13 mouse cellular contexts compared by ENCODE assay signal in the genomic region with DNA sequence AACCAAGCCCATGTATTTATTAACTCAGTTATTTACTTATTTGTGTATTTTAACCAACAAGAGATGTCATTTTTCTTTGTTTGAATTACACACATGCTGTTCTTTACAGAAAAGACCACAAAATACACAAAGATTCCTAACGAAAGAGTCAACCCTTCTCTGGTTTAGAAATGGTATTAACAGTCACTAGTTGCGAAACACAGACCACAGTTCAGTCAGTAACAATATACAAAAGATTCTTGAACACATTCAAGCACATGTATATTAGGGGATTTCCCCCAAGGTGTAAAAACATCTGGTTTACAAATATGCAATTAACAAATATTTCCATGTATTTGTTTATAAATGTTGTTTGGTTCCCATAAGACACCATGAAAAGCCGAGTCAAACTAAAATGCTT.
"Had no signal": no experiment of that assay in that cellular context is flagged by ENCODE, and none has a peak within 500 bp of the region (broad histone marks: within the 10 kb centered on the region; RNA-seq: fewer than 3 reads in every experiment).

No protein-coding gene starts in this region.

- DNase-seq: lung, adult 18-20 months; lung, embryonic 14.5 days; lung, postnatal 10 days; lung, postnatal 4 days; midbrain, embryonic 14.5 days; retina, postnatal 1 day; right cerebral cortex, adult 18-20 months; right cerebral cortex, postnatal 25 days; right cerebral cortex, postnatal 4 days; spleen, adult 18-20 months; thymus, adult 18-20 months; thymus, postnatal 14 days; thymus, postnatal 36 days had no signal
